Mouse (Mus musculus) liver, embryonic 12.5 days (tissue): ENCODE results near the gene Tnrc6a. TPM values are rescaled to one million over a fixed set of nuclear protein-coding genes. Genes with fewer than 3 reads are reported as not detected.

ENCODE experiments used
- ATAC-seq: fragments of 200-750 bp; cut with Nextera tagmentation; 2 replicates; pipeline ENCODE4 v1.8.0; 2017; ENCODE audit warnings: moderate number of reproducible peaks, mild to moderate bottlenecking, moderate library complexity
- H3K27ac ChIP-seq: fragments of 300-500 bp; sonication (generic); 2 replicates; pipeline ENCODE4 v1.5.1; 2016; ENCODE audit warnings: mild to moderate bottlenecking
- H3K27me3 ChIP-seq: fragments of 300-500 bp; sonication (generic); replicated peaks from 2 replicates; pipeline ENCODE4 v1.6.1; 2016; ENCODE audit warnings: mild to moderate bottlenecking, moderate library complexity
- H3K36me3 ChIP-seq: fragments of 300-500 bp; sonication (generic); 2 replicates; pipeline ENCODE4 v1.6.1; 2016; ENCODE audit warnings: mild to moderate bottlenecking, moderate library complexity
- H3K4me1 ChIP-seq: fragments of 300-500 bp; sonication (generic); 2 replicates; pipeline ENCODE4 v1.6.1; 2016
- H3K4me2 ChIP-seq: fragments of 300-500 bp; sonication (generic); 2 replicates; pipeline ENCODE4 v1.6.1; 2016; ENCODE audit warnings: mild to moderate bottlenecking, moderate library complexity
- H3K4me3 ChIP-seq: fragments of 300-500 bp; sonication (generic); 2 replicates; pipeline ENCODE4 v1.5.1; 2016; ENCODE audit warnings: mild to moderate bottlenecking, moderate library complexity
- H3K9ac ChIP-seq: fragments of 300-500 bp; sonication (generic); 2 replicates; pipeline ENCODE4 v1.6.1; 2016; ENCODE audit warnings: mild to moderate bottlenecking, moderate library complexity
- H3K9me3 ChIP-seq: fragments of 300-500 bp; sonication (generic); replicated peaks from 2 replicates; pipeline ENCODE4 v1.6.1; 2016; ENCODE audit warnings: mild to moderate bottlenecking, moderate library complexity
- WGBS: fragments of 180-500 bp; shearing (Covaris S2); methylation state at CpG from one replicate; pipeline ENCODE4 v1.1.7; 2016; ENCODE audit not compliant: insufficient replicate concordance; 5-methylcytosine and 5-hydroxymethylcytosine counted together
- polyA plus RNA-seq: library from polyadenylated mRNA; unstranded; fragments of >200 nt; fragmentation: Nextera tagmentation; extraction: Ambion mirVana; gene quantifications from 2 replicates; pipeline ENCODE4 v1.2.1, GENCODE M21; 2016

The Tnrc6a gene
- polyA plus RNA-seq, 1 experiment from 2014 or later, result 24.7 TPM

DNA sequence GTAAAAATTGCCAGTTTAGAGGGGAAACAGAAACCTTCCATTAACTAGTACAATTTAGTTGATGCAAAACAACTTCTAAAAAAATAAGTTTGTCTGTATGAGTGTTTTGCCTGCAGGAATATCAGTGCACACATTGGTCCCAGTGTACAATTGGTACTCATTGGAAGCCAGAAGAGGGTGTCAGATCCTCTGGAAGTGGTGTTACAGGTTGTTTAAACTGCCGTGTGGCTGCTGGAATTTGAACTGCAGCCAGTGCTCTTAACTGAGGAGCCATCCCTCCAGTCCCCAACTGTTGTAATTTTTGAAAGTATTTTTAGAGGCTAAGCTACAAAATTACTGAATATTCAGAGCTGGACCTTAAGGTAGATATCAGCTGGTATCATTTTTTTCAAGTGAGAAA, 4.3 kb downstream of the Tnrc6a start:
- Histone ChIP-seq H3K4me2 (no peak overlapping the region), H3K4me3 (no peak overlapping the region), H3K27ac (no peak overlapping the region), H3K36me3 (peaks cover 46% of the 10 kb centered on the region), H3K4me1 (peaks cover 70% of the 10 kb centered on the region), H3K9me3 (no peaks in the 10 kb centered on the region), H3K9ac (no peak overlapping the region), H3K27me3 (no peaks in the 10 kb centered on the region)
- no peak for ATAC-seq
- 82% methylated on average over 1 of the region's 1 CpGs for WGBS

- H3K27ac ChIP-seq, result no peak overlapping the region
- H3K27me3 ChIP-seq, result no peaks in the 10 kb centered on the region
- H3K4me3 ChIP-seq, result no peak overlapping the region
- WGBS, result 75% methylated on average over 2 of the region's 2 CpGs
- no peak for ATAC-seq
- no peak overlapping the region for H3K4me2 ChIP-seq
- peaks cover 76% of the 10 kb centered on the region for H3K4me1 ChIP-seq
- no peak overlapping the region for H3K9ac ChIP-seq
- peaks cover 46% of the 10 kb centered on the region for H3K36me3 ChIP-seq
- H3K9me3 ChIP-seq, result no peaks in the 10 kb centered on the region
Observed at GRCm38 (mm10) chr7:123129061-123129460, 5.4 kb downstream of the Tnrc6a start.

DNA sequence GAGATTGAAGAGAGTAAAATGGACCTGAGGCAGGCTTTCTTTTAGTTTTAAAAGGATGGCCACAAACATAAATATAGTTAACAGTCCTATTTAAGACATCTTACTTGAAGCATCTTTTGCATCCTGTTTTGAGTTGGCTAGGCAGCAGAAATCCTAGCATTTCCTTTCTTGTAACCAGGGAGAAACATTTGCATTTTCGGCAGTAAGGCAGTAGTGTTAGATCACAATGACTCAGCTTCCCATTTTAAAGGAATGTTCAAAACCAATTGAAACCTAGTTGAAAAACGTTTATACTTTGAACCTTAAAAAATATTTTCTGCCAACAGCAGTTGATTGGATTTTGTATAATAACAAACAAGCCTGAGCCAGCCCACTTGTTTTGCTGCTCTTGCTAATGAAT, 6.5 kb downstream of the Tnrc6a start:
- Histone ChIP-seq H3K9me3 (no peaks in the 10 kb centered on the region), H3K4me2 (no peak overlapping the region), H3K27ac (no peak overlapping the region; the same call in 1 of the 2 replicates), H3K27me3 (no peaks in the 10 kb centered on the region), H3K9ac (no peak overlapping the region), H3K4me1 (peaks cover 84% of the 10 kb centered on the region), H3K4me3 (no peak overlapping the region), H3K36me3 (peaks cover 46% of the 10 kb centered on the region)
- WGBS, result 25% methylated on average over 2 of the region's 2 CpGs
- ATAC-seq, result no peak

GRCm38 (mm10) chr7:123132401-123132800, 8.7 kb downstream of the Tnrc6a start:
- ATAC-seq, result no peak
- WGBS, result 71% methylated on average over 2 of the region's 2 CpGs
- Histone ChIP-seq H3K9ac (no peak overlapping the region), H3K27ac (no peak overlapping the region), H3K4me2 (no peak overlapping the region), H3K36me3 (peaks cover 51% of the 10 kb centered on the region), H3K4me1 (peaks cover 79% of the 10 kb centered on the region), H3K27me3 (no peaks in the 10 kb centered on the region), H3K9me3 (no peaks in the 10 kb centered on the region), H3K4me3 (no peak overlapping the region)

DNA sequence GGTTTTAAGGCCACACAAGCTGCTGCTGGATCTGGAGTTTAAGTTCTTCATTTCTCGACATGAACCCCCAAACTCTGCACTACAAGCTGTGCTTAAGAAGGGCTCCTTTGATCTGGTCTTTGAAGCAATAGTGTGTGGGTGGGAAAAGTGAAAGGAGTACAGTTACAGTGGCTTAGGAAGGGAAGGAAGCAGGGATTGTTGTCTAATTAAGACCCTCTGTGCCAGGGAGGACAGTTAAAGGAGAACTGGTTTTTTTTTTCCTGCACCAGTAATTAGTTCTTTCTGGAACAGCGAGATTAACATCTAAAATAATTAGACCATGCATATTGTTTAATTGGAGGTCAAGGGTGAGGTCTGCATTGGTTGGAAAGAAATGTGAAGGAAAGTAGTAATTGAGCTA, 11.2 kb downstream of the Tnrc6a start:
- H3K4me3 ChIP-seq, result no peak overlapping the region
- WGBS, result 64% methylated on average over 2 of the region's 2 CpGs
- no peaks in the 10 kb centered on the region for H3K9me3 ChIP-seq
- peaks cover 62% of the 10 kb centered on the region for H3K36me3 ChIP-seq
- ATAC-seq, result no peak
- peaks cover 66% of the 10 kb centered on the region for H3K4me1 ChIP-seq
- 0 out of 2 replicates have a peak overlapping the region, but pooled peaks have one; percentile 45 for H3K27ac ChIP-seq
- H3K4me2 ChIP-seq, result no peak overlapping the region
- no peaks in the 10 kb centered on the region for H3K27me3 ChIP-seq
- no peak overlapping the region for H3K9ac ChIP-seq

- H3K9ac ChIP-seq, result no peak overlapping the region
- peaks cover 58% of the 10 kb centered on the region for H3K4me1 ChIP-seq
- ATAC-seq, result no peak
- peak overlapping the region; percentile 12; the same call in 1 of the 2 replicates for H3K4me2 ChIP-seq
- H3K9me3 ChIP-seq, result no peaks in the 10 kb centered on the region
- no peaks in the 10 kb centered on the region for H3K27me3 ChIP-seq
- peaks cover 62% of the 10 kb centered on the region for H3K36me3 ChIP-seq
- H3K27ac ChIP-seq, result no peak overlapping the region
- H3K4me3 ChIP-seq, result no peak overlapping the region
- WGBS, result 83% methylated on average over 3 of the region's 3 CpGs
Observed at GRCm38 (mm10) chr7:123135655-123136054, 12.0 kb downstream of the Tnrc6a start.

- Histone ChIP-seq H3K36me3 (peaks cover 53% of the 10 kb centered on the region), H3K4me1 (peaks cover 41% of the 10 kb centered on the region), H3K27ac (no peak overlapping the region), H3K9ac (no peak overlapping the region), H3K4me2 (no peak overlapping the region), H3K4me3 (no peak overlapping the region), H3K9me3 (no peaks in the 10 kb centered on the region), H3K27me3 (no peaks in the 10 kb centered on the region)
- WGBS, result 84% methylated on average over 4 of the region's 4 CpGs
- no peak for ATAC-seq
Observed at GRCm38 (mm10) chr7:123138001-123138400, 14.3 kb downstream of the Tnrc6a start.

GRCm38 (mm10) chr7:123146141-123146846, 22.6 kb downstream of the Tnrc6a start:
- Histone ChIP-seq H3K36me3 (peaks cover 61% of the 10 kb centered on the region), H3K27me3 (no peaks in the 10 kb centered on the region), H3K9ac (no peak overlapping the region), H3K9me3 (no peaks in the 10 kb centered on the region), H3K4me1 (peaks cover 8% of the 10 kb centered on the region; the same call in 1 of the 2 replicates), H3K4me3 (no peak overlapping the region), H3K27ac (no peak overlapping the region), H3K4me2 (no peak overlapping the region)
- 88% methylated on average over 10 of the region's 10 CpGs for WGBS
- ATAC-seq, result no peak

- no peak overlapping the region for H3K9ac ChIP-seq
- 91% methylated on average over 2 of the region's 2 CpGs for WGBS
- no peak overlapping the region for H3K4me2 ChIP-seq
- no peak overlapping the region for H3K27ac ChIP-seq
- ATAC-seq, result no peak
- H3K36me3 ChIP-seq, result peaks cover 63% of the 10 kb centered on the region
- H3K4me3 ChIP-seq, result no peak overlapping the region
- no peaks in the 10 kb centered on the region for H3K9me3 ChIP-seq
- peaks cover 5% of the 10 kb centered on the region; the same call in 1 of the 2 replicates for H3K4me1 ChIP-seq
- H3K27me3 ChIP-seq, result no peaks in the 10 kb centered on the region
Observed at GRCm38 (mm10) chr7:123147787-123148186, 24.1 kb downstream of the Tnrc6a start.

GRCm38 (mm10) chr7:123148935-123149334, 25.2 kb downstream of the Tnrc6a start:
- 0 out of 2 replicates have a peak, but pooled peaks have one; percentile 13 for ATAC-seq
- WGBS, result 65% methylated on average over 9 of the region's 9 CpGs
- Histone ChIP-seq H3K27ac (no peak overlapping the region), H3K9me3 (no peaks in the 10 kb centered on the region), H3K9ac (no peak overlapping the region), H3K4me1 (peaks cover 6% of the 10 kb centered on the region; the same call in 1 of the 2 replicates), H3K4me3 (no peak overlapping the region), H3K27me3 (no peaks in the 10 kb centered on the region), H3K36me3 (peaks cover 71% of the 10 kb centered on the region), H3K4me2 (no peak overlapping the region)

DNA sequence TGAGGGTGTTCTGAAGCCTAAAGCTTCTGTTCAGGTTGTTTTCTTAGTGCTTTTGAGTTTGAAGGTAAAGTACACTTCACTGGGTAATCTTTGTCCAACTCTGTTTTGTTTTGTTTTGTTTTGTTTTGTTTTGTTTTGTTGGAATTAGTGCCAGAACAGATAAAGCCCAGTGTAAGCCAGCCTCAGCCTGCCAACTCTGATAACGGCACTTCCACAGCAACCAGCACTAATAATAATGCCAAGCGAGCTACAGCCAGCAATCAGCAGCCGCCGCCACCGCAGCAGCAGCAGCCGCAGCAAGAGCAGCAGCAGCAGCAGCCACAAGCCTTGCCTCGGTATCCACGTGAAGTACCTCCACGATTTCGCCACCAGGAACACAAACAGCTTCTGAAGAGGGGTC, 38.7 kb downstream of the Tnrc6a start:
- no peak overlapping the region for H3K27ac ChIP-seq
- 87% methylated on average over 10 of the region's 10 CpGs for WGBS
- H3K4me1 ChIP-seq, result no peaks in the 10 kb centered on the region
- no peak overlapping the region for H3K4me3 ChIP-seq
- no peak overlapping the region for H3K4me2 ChIP-seq
- no peaks in the 10 kb centered on the region for H3K27me3 ChIP-seq
- no peak for ATAC-seq
- peaks cover 72% of the 10 kb centered on the region for H3K36me3 ChIP-seq
- no peaks in the 10 kb centered on the region for H3K9me3 ChIP-seq
- H3K9ac ChIP-seq, result no peak overlapping the region

GRCm38 (mm10) chr7:123167436-123167835, 43.8 kb downstream of the Tnrc6a start:
- Histone ChIP-seq H3K4me3 (no peak overlapping the region), H3K4me2 (no peak overlapping the region), H3K27me3 (no peaks in the 10 kb centered on the region), H3K9me3 (no peaks in the 10 kb centered on the region), H3K4me1 (no peaks in the 10 kb centered on the region), H3K27ac (no peak overlapping the region), H3K36me3 (peaks cover 100% of the 10 kb centered on the region), H3K9ac (no peak overlapping the region)
- ATAC-seq, result no peak
- 77% methylated on average over 2 of the region's 2 CpGs for WGBS

- no peaks in the 10 kb centered on the region for H3K4me1 ChIP-seq
- H3K27me3 ChIP-seq, result no peaks in the 10 kb centered on the region
- no peak for ATAC-seq
- no peak overlapping the region for H3K9ac ChIP-seq
- 85% methylated on average over 2 of the region's 2 CpGs for WGBS
- H3K36me3 ChIP-seq, result peaks cover 99% of the 10 kb centered on the region
- no peak overlapping the region for H3K4me2 ChIP-seq
- H3K4me3 ChIP-seq, result no peak overlapping the region
- H3K27ac ChIP-seq, result no peak overlapping the region
- H3K9me3 ChIP-seq, result no peaks in the 10 kb centered on the region
Observed at GRCm38 (mm10) chr7:123169618-123170017, 45.9 kb downstream of the Tnrc6a start.
